Mouse (Mus musculus) midbrain, embryonic 10.5 days (tissue): Measurements from ENCODE around the gene Cyfip1. TPM values are rescaled to one million over a fixed set of nuclear protein-coding genes. Genes with fewer than 3 reads are reported as not detected.
A peak's percentile ranks its signal among the peaks of the same experiment; 100 is the strongest.

Experiments used
- DNase-seq: peaks from one replicate; pipeline ENCODE4 v3.0.0-alpha.2; 2017; ENCODE audit warnings: low spot score
- H3K27ac ChIP-seq: fragments of 300-500 bp; sonication (generic); replicated peaks from 2 replicates; pipeline ENCODE4 v1.5.1; 2016; ENCODE audit warnings: mild to moderate bottlenecking
- H3K27me3 ChIP-seq: fragments of 300-500 bp; sonication (generic); 2 replicates; pipeline ENCODE4 v1.6.1; 2016; ENCODE audit warnings: low read depth, mild to moderate bottlenecking; ENCODE audit not compliant: poor library complexity, severe bottlenecking
- H3K36me3 ChIP-seq: fragments of 300-500 bp; sonication (generic); 2 replicates; pipeline ENCODE4 v1.6.1; 2016; ENCODE audit warnings: mild to moderate bottlenecking, moderate library complexity
- H3K4me1 ChIP-seq: fragments of 300-500 bp; sonication (generic); 2 replicates; pipeline ENCODE4 v1.6.1; 2016
- H3K4me3 ChIP-seq: fragments of 300-500 bp; sonication (generic); 2 replicates; pipeline ENCODE4 v1.5.1; 2016; ENCODE audit warnings: mild to moderate bottlenecking, moderate library complexity
- H3K9me3 ChIP-seq: fragments of 300-500 bp; sonication (generic); replicated peaks from 2 replicates; pipeline ENCODE4 v1.6.1; 2016; ENCODE audit warnings: mild to moderate bottlenecking
- WGBS: fragments of 180-500 bp; shearing (Covaris S2); methylation state at CpG from one replicate; pipeline ENCODE4 v1.1.7; 2016; 5-methylcytosine and 5-hydroxymethylcytosine counted together
- polyA plus RNA-seq: library from polyadenylated mRNA; unstranded; fragments of >200 nt; fragmentation: Nextera tagmentation; extraction: Ambion mirVana; gene quantifications from 2 replicates; pipeline ENCODE4 v1.2.1, GENCODE M21; 2016

Gene Cyfip1
- polyA plus RNA-seq, 1 experiment from 2014 or later, result 79.2 TPM

DNA sequence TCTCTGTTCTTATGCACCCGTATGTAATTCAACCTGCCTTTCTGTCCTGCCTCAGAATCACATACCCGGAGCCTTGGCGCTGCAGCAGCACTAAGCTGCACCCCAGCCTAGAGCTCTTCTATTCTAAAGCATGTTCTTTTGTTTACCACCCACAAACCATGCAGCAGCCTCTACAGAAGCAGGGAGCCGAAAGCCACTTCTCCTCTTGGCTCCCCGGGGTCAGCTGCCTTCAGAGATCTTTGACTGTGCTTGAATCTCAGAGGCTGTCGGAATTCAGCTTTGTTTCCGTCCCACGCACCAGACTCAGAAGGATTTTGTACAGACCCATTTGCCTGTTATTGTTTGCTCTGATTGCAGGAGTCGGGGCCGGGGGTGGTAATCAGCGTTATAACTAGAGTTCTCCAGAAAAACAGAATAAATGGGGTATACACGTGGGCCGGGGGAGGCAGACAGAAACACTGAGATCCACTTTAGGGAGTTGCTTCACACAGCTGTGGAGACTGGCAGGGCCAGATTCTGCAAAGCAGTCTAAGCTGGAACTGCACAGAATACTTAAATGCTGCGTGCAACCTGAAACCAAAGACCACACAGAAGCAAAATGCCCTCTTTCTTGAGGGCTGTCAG, 8.5 kb downstream of the Cyfip1 start:
- WGBS, result 26% methylated on average over 14 of the region's 14 CpGs
- H3K27me3 ChIP-seq, result no peaks in the 10 kb centered on the region
- no peaks in the 10 kb centered on the region for H3K9me3 ChIP-seq
- peaks cover 19% of the 10 kb centered on the region for H3K4me1 ChIP-seq
- peak overlapping the region; percentile 31 for H3K4me3 ChIP-seq
- 0 out of 2 replicates have a peak, but pooled peaks cover 3% of the 10 kb centered on the region for H3K36me3 ChIP-seq
- peak overlapping the region; percentile 78 for H3K27ac ChIP-seq
- DNase-seq, result peak; percentile 37

GRCm38 (mm10) chr7:55852787-55853186, 11.2 kb downstream of the Cyfip1 start:
- Histone ChIP-seq H3K27me3 (no peaks in the 10 kb centered on the region), H3K36me3 (peaks cover 2% of the 10 kb centered on the region; the same call in 1 of the 2 replicates), H3K27ac (no peak overlapping the region), H3K4me3 (no peak overlapping the region), H3K4me1 (peaks cover 19% of the 10 kb centered on the region), H3K9me3 (no peaks in the 10 kb centered on the region)
- no peak for DNase-seq
- WGBS, result 87% methylated on average over 3 of the region's 3 CpGs

GRCm38 (mm10) chr7:55855597-55855996, 14.1 kb downstream of the Cyfip1 start:
- no peaks in the 10 kb centered on the region for H3K9me3 ChIP-seq
- H3K36me3 ChIP-seq, result peaks cover 2% of the 10 kb centered on the region; the same call in 1 of the 2 replicates
- no peak for DNase-seq
- no peaks in the 10 kb centered on the region for H3K27me3 ChIP-seq
- no peak overlapping the region for H3K4me3 ChIP-seq
- no peak overlapping the region for H3K27ac ChIP-seq
- WGBS, result 96% methylated on average over 3 of the region's 3 CpGs
- H3K4me1 ChIP-seq, result peaks cover 5% of the 10 kb centered on the region

DNA sequence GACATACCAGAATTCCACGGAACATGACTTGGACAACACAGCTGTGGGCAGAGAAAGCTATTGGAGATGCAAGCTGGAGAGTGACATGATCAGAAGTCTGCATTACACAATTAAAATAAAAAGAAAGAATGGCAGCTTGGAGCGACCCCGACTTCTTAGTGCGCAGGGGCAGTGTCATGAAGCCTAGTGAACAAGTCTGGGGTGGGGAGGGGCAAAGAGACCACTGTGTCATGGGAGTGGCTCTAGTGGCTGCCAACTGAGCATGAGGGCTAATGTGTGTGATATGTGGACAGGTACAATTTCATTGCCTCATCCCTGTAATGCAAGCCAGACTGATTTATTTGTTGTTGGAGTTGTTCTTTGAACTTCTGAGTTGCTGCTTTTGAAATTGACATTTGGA, 15.2 kb downstream of the Cyfip1 start:
- WGBS, result 97% methylated on average over 4 of the region's 4 CpGs
- Histone ChIP-seq H3K4me1 (no peaks in the 10 kb centered on the region), H3K27me3 (no peaks in the 10 kb centered on the region), H3K9me3 (no peaks in the 10 kb centered on the region), H3K4me3 (no peak overlapping the region), H3K36me3 (peaks cover 2% of the 10 kb centered on the region; the same call in 1 of the 2 replicates), H3K27ac (no peak overlapping the region)
- no peak for DNase-seq

- 85% methylated on average over 2 of the region's 2 CpGs for WGBS
These were observed 16.2 kb downstream of the Cyfip1 start for GRCm38 (mm10) chr7:55857729-55858128.

DNA sequence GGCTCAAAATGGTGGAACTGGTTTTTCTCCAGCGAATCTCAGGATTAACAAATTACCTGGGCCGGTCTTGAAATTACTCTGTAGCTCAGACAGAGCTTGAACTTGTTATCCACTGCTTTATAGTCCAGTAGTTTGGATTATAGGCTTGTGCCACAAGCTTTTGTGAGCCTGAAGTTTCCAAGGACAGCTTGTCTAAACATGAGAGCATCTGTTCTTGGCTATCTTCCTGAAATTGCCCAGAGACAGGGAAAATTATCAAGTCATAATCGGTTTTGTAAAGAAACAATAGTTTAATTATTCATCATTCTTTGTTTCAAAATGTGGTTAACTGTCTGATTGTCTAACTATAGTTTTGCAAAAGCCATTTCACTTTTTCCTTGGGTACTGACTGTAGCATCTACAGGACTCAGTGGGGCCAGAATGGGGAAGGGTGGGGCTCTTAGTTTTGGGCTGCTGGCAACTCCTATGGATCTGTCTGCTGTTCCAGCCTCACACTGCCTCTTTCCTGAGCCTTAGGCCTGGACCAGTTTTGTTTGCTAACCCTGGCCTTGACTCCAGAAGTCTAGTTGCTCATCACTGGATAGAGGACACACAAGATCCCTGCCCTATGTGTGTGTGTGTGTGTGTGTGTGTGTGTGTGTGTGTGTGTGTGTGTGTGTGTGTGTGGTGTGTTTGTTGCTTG, 17.4 kb downstream of the Cyfip1 start:
- Histone ChIP-seq H3K36me3 (peaks cover 11% of the 10 kb centered on the region), H3K9me3 (0 out of 2 replicates have a peak, but pooled peaks cover 3% of the 10 kb centered on the region), H3K27me3 (no peaks in the 10 kb centered on the region), H3K27ac (no peak overlapping the region), H3K4me1 (no peaks in the 10 kb centered on the region), H3K4me3 (no peak overlapping the region)
- 93% methylated on average over 3 of the region's 3 CpGs for WGBS
- DNase-seq, result no peak

More at GRCm38 (mm10) chr7:55857729-55858128, 16.2 kb downstream of the Cyfip1 start:
- no peaks in the 10 kb centered on the region for H3K27me3 ChIP-seq
- peaks cover 3% of the 10 kb centered on the region for H3K36me3 ChIP-seq
- no peak overlapping the region for H3K4me3 ChIP-seq
- H3K9me3 ChIP-seq, result no peaks in the 10 kb centered on the region
- no peak for DNase-seq
- no peaks in the 10 kb centered on the region for H3K4me1 ChIP-seq
- no peak overlapping the region for H3K27ac ChIP-seq

DNA sequence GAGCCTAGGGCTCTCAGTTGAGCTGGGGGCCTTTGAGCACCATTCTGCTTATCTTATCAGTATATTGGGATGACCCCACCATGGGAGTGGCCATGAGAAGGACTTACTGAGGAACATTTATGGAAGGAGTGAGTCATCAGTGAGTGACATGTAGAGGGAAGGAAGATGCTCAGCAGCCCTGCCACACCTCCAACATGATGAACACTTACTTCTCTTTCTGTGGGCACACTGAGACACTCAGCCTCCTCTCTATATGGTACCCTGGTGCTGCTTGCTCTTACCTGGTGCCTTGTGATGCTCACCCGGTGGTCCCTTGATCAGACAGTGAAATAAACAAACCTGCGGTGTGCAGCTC, 17.9 kb downstream of the Cyfip1 start:
- Histone ChIP-seq H3K4me1 (no peaks in the 10 kb centered on the region), H3K9me3 (0 out of 2 replicates have a peak, but pooled peaks cover 3% of the 10 kb centered on the region), H3K27ac (no peak overlapping the region), H3K4me3 (no peak overlapping the region), H3K36me3 (peaks cover 11% of the 10 kb centered on the region), H3K27me3 (no peaks in the 10 kb centered on the region)
- 89% methylated on average over 2 of the region's 2 CpGs for WGBS
- DNase-seq, result no peak

DNA sequence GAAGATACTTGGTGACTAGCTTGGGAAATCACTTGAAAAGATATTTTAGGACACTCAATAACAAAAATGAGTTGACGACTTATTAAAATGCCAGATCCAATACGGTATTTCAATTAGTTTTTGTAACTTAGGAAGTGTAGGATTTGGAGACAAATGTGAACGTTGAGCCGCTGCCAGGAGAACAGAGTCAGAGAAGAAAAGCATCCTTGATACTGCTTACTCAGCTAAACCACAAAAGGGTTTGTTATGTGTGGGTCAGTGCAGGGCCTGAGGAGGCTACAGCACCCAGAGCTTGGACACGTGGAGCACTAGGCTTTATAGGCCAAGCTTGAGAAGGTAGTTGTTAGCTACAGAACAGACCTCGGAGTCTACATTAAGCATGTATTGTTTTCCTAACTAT, 18.4 kb downstream of the Cyfip1 start:
- Histone ChIP-seq H3K4me3 (no peak overlapping the region), H3K9me3 (0 out of 2 replicates have a peak, but pooled peaks cover 3% of the 10 kb centered on the region), H3K27ac (no peak overlapping the region), H3K4me1 (no peaks in the 10 kb centered on the region), H3K27me3 (no peaks in the 10 kb centered on the region), H3K36me3 (peaks cover 11% of the 10 kb centered on the region)
- WGBS, result 89% methylated on average over 6 of the region's 6 CpGs
- DNase-seq, result no peak

- H3K4me3 ChIP-seq, result no peak overlapping the region
- no peaks in the 10 kb centered on the region for H3K4me1 ChIP-seq
- DNase-seq, result no peak
- 96% methylated on average over 4 of the region's 4 CpGs for WGBS
- H3K36me3 ChIP-seq, result peaks cover 9% of the 10 kb centered on the region; the same call in 1 of the 2 replicates
- H3K27ac ChIP-seq, result no peak overlapping the region
- H3K9me3 ChIP-seq, result 0 out of 2 replicates have a peak, but pooled peaks cover 3% of the 10 kb centered on the region
- no peaks in the 10 kb centered on the region for H3K27me3 ChIP-seq
These were observed 19.6 kb downstream of the Cyfip1 start for GRCm38 (mm10) chr7:55861175-55861574.

DNA sequence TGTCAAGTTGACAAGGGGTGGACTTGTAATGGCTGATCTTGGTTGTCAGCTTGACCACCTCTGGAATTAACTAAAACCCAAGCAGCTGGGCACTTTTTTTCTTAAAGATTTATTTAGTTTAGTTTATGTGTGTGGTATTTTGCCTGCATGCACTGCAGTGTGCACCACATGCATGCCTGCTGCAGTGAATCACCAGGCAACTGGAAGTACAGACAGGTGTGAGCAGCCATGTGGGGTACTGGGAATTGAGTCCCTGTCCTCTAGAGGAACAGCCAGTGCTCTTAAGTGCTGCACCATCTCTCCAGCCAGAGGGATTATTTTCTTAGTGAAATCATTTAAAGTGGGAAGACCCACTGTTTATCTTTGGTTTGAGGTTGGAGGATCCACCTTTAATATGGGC, 23.5 kb downstream of the Cyfip1 start:
- H3K4me3 ChIP-seq, result no peak overlapping the region
- H3K27me3 ChIP-seq, result no peaks in the 10 kb centered on the region
- peaks cover 12% of the 10 kb centered on the region for H3K4me1 ChIP-seq
- no peak for DNase-seq
- H3K36me3 ChIP-seq, result peaks cover 9% of the 10 kb centered on the region; the same call in 1 of the 2 replicates
- H3K27ac ChIP-seq, result no peak overlapping the region
- H3K9me3 ChIP-seq, result 0 out of 2 replicates have a peak, but pooled peaks cover 3% of the 10 kb centered on the region

DNA sequence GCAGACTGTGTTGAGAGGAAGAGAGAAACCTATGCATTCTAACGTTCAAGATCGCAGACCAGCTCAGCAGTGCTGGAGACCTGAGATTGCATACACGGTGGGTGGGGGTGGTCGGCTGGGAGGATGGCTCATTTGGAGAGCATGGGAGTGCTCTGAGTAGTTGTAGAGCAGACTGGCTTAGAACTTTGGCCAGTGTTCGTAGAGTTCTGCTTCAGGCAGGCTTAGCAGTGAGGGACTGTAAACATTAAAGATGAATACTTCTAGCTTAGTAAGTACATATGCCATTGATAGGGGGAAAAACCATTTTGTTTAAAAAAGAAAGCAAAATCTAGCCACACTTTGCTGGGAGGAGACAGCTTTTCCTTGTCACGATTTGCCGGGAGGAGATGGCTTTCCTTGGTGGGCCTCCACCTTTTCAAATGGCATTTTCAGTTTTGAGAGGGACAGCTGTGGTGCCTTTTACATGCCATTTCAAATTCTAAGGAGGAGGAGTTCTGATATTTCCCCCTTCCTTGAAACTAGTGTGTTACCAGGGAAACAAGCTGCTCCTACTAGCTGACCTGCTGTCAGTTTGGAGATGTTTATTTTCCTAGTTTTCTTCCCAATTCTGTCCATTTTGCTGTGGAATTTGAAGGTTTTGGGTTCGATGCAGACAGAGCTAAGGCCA, 24.3 kb downstream of the Cyfip1 start:
- Histone ChIP-seq H3K4me1 (peaks cover 12% of the 10 kb centered on the region), H3K36me3 (peaks cover 9% of the 10 kb centered on the region; the same call in 1 of the 2 replicates), H3K9me3 (0 out of 2 replicates have a peak, but pooled peaks cover 3% of the 10 kb centered on the region), H3K4me3 (no peak overlapping the region), H3K27me3 (no peaks in the 10 kb centered on the region), H3K27ac (no peak overlapping the region)
- WGBS, result 76% methylated on average over 8 of the region's 8 CpGs
- no peak for DNase-seq

DNA sequence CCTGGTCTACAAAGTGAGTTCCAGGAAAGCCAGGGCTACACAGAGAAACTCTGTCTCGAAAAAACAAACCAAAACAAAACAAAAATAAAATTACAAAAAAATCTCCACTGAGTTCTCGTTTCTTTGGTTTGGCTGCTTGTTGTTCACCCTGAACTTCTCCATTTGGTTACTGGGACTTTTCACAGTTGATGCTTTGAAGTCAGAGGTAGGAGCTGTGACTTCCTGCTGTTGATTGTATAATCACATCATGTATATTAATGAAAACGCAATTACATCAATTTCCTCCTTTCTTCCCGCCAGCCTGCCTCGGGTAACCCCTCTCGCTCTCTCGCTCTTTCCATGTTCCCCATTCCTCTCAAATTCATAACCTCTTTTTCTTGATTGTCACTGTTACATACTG, 26.7 kb downstream of the Cyfip1 start:
- Histone ChIP-seq H3K36me3 (peaks cover 15% of the 10 kb centered on the region), H3K4me3 (no peak overlapping the region), H3K27me3 (no peaks in the 10 kb centered on the region), H3K9me3 (0 out of 2 replicates have a peak, but pooled peaks cover 2% of the 10 kb centered on the region), H3K27ac (no peak overlapping the region), H3K4me1 (peaks cover 12% of the 10 kb centered on the region)
- 88% methylated on average over 7 of the region's 7 CpGs for WGBS
- no peak for DNase-seq

GRCm38 (mm10) chr7:55869220-55869619, 27.7 kb downstream of the Cyfip1 start:
- Histone ChIP-seq H3K27ac (no peak overlapping the region), H3K27me3 (no peaks in the 10 kb centered on the region), H3K36me3 (peaks cover 21% of the 10 kb centered on the region), H3K4me3 (no peak overlapping the region), H3K9me3 (no peaks in the 10 kb centered on the region), H3K4me1 (peaks cover 12% of the 10 kb centered on the region)
- DNase-seq, result no peak
- whole genome bisulfite sequencing, result 78% methylated on average over 3 of the region's 3 CpGs
